Mouse (Mus musculus) embryonic facial prominence, embryonic 10.5 days (tissue): ENCODE data around the gene E2f2. TPM values are rescaled to one million over a fixed set of nuclear protein-coding genes. Genes with fewer than 3 reads are reported as not detected.

Experiments
- DNase-seq: peaks from one replicate; pipeline ENCODE4 v3.0.0-alpha.2; 2017; ENCODE audit warnings: low spot score
- H3K27ac ChIP-seq: fragments of 300-500 bp; sonication (generic); replicated peaks from 2 replicates; pipeline ENCODE4 v1.5.1; 2016; ENCODE audit warnings: mild to moderate bottlenecking
- H3K27me3 ChIP-seq: fragments of 300-500 bp; sonication (generic); replicated peaks from 2 replicates; pipeline ENCODE4 v1.6.1; 2016; ENCODE audit warnings: low read depth, mild to moderate bottlenecking; ENCODE audit not compliant: poor library complexity, severe bottlenecking
- H3K36me3 ChIP-seq: fragments of 300-500 bp; sonication (generic); replicated peaks from 2 replicates; pipeline ENCODE4 v1.6.1; 2016; ENCODE audit warnings: mild to moderate bottlenecking, moderate library complexity
- H3K4me1 ChIP-seq: fragments of 300-500 bp; sonication (generic); 2 replicates; pipeline ENCODE4 v1.6.1; 2016
- H3K4me3 ChIP-seq: fragments of 300-500 bp; sonication (generic); 2 replicates; pipeline ENCODE4 v1.5.1; 2016; ENCODE audit warnings: mild to moderate bottlenecking, moderate library complexity
- H3K9me3 ChIP-seq: fragments of 300-500 bp; sonication (generic); 2 replicates; pipeline ENCODE4 v1.6.1; 2016; ENCODE audit warnings: mild to moderate bottlenecking
- WGBS: fragments of 180-500 bp; shearing (Covaris S2); methylation state at CpG from one replicate; pipeline ENCODE4 v1.1.7; 2016; 5-methylcytosine and 5-hydroxymethylcytosine counted together
- polyA plus RNA-seq: library from polyadenylated mRNA; unstranded; fragments of >200 nt; fragmentation: Nextera tagmentation; extraction: Ambion mirVana; gene quantifications from 2 replicates; pipeline ENCODE4 v1.2.1, GENCODE M21; 2016

Gene E2f2
- polyA plus RNA-seq, 1 experiment from 2014 or later, result 6.2 TPM

DNA sequence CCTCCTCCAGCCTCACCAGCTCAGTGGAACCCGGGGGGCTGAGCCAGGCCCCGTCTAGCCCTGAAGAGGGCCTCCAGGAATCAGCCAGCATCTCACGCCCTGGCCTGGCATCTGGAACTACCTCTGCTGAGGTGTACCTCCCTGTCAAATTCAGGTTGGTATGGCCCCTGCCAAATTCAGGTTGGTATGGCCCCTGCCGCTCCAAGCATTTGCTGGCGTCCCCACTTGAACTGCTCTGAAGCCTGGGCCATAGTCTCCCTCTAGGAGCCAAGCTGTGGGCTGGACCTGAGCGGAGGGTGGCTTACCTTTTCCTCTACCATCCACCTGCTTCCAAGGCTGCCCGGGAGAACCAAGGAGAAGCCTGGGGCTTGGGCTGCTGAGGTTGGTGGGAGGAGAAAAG lies 70.5 kb downstream of the E2f2 start:
- no peak overlapping the region for H3K4me3 ChIP-seq
- 77% methylated on average over 7 of the region's 7 CpGs for WGBS
- no peak for DNase-seq
- H3K27me3 ChIP-seq, result peaks cover 100% of the 10 kb centered on the region
- H3K27ac ChIP-seq, result no peak overlapping the region
- 0 out of 2 replicates have a peak, but pooled peaks cover 3% of the 10 kb centered on the region for H3K36me3 ChIP-seq
- H3K4me1 ChIP-seq, result peaks cover 46% of the 10 kb centered on the region
- H3K9me3 ChIP-seq, result peaks cover 2% of the 10 kb centered on the region; the same call in 1 of the 2 replicates

- DNase-seq, result no peak
- Histone ChIP-seq H3K4me1 (peaks cover 50% of the 10 kb centered on the region), H3K4me3 (no peak overlapping the region), H3K27ac (no peak overlapping the region), H3K36me3 (0 out of 2 replicates have a peak, but pooled peaks cover under 1% of the 10 kb centered on the region), H3K27me3 (peaks cover 100% of the 10 kb centered on the region), H3K9me3 (peaks cover 2% of the 10 kb centered on the region; the same call in 1 of the 2 replicates)
- WGBS, result 66% methylated on average over 7 of the region's 7 CpGs
Observed at GRCm38 (mm10) chr4:136244208-136244607, 72.0 kb downstream of the E2f2 start.

Other genes with a start within 250 kb of the E2f2 start
- gene Hmgcl, start 225.9 kb upstream of the E2f2 start, polyA plus RNA-seq, result 64.3 and 68.6 TPM in 2 replicates
- gene Gale, start 208.7 kb upstream of the E2f2 start, polyA plus RNA-seq, result 39.7 and 40.2 TPM in 2 replicates
- 207 and 217 TPM in 2 replicates for gene Lypla2, start 199.8 kb upstream of the E2f2 start, polyA plus RNA-seq
- gene Pithd1, start 185.1 kb upstream of the E2f2 start, polyA plus RNA-seq, result 66.2 and 72.8 TPM in 2 replicates
- 35.0 and 37.5 TPM in 2 replicates for gene Eloa, start 150.6 kb upstream of the E2f2 start, polyA plus RNA-seq
- gene Rpl11, start 119.0 kb upstream of the E2f2 start, polyA plus RNA-seq, result 516 and 527 TPM in 2 replicates
- 593 and 611 TPM in 2 replicates for gene Id3, start 28.9 kb upstream of the E2f2 start, polyA plus RNA-seq
- gene Asap3, start 34.0 kb downstream of the E2f2 start, polyA plus RNA-seq, result 4.2 and 5.3 TPM in 2 replicates
- gene Tcea3, start 75.3 kb downstream of the E2f2 start, polyA plus RNA-seq, result 0.83 and 0.97 TPM in 2 replicates
- gene Zfp46, start 112.3 kb downstream of the E2f2 start, polyA plus RNA-seq, result 24.2 and 26.2 TPM in 2 replicates
- 227 and 246 TPM in 2 replicates for gene Hnrnpr, start 138.5 kb downstream of the E2f2 start, polyA plus RNA-seq